Mouse (Mus musculus): ENCODE measurements around the gene Slc22a2.
A peak's percentile ranks its signal among the peaks of the same experiment; 100 is the strongest.
"Not testable (repeated sequence)": the region's sequence is repeated elsewhere in the genome, so short reads cannot be mapped to it uniquely, and the experiment has no call there.

Gene Slc22a2

DNA sequence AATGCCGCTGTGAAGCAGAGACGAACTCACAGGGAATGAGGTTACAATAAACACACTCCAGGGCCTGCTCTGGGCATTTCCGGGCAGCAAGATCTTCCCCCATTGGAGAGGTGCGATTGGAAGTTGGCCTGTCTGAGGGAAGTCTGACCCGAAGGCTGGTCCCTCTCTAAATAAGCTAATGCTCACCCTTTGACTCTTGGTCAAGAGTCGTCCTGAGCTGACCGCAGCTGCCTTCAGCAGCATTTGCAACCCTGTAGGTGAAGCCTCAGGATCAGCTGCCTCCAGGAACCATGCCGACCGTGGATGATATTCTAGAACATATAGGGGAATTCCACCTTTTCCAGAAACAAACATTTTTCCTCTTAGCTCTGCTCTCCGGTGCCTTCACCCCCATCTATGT lies at the start of gene Slc22a2:
TSS of gene Slc22a2 (plus strand) at position 142 of the 400 bp plus-strand sequence.
- no peak for DNase-seq

- peak; percentile 61 for DNase-seq
These were observed 49.4 kb upstream of the Slc22a2 start for GRCm38 (mm10) chr17:12534353-12535145.

GRCm38 (mm10) chr17:12562215-12562614 lies 21.7 kb upstream of the Slc22a2 start:
- DNase-seq = no peak

DNA sequence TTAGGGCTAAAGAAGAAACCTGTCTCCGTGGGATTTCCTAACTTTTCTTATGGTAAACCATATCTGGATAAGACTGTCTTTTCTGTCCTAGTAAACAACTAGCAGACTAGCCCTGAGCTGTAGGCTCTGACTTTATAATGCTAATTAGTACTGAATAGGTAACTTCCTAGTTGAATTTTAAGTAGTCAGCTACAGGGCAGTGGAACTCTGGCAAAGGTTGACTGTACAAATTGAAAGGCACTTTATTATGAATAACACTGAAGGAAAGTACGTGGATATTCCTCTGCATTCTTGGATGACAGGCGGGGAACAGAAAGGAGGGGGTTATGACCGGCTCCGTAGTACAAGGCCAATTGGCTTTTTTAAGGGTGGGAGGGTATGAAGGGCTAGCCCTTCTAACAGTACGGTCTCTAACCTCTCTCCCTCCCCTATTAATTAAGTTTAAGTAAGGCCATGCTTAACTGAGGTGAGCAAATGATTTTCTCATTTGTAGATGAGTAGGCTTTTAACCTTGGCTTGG lies 19.4 kb upstream of the Slc22a2 start:
- DNase-seq = not testable (repeated sequence)

DNA sequence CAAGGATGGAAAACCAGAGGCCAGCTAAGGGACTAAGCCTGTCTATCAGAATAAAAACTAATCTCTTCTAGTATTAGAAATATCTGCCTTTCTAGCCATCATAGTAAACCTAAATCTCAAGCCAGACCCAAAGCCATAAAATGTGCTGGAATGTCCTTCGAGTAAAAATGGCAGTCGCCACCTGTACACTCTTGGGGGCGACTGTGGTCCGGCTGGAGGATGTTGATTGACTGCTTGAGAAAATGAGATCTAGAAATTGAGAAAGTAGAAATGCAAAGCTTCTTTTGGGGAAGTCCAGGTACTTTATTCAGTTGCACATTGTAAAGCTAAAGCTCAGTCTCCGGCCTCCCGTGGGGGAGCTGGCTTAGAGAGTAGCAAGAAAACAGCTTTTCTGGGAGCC lies 18.5 kb upstream of the Slc22a2 start:
- DNase-seq = no peak

DNA sequence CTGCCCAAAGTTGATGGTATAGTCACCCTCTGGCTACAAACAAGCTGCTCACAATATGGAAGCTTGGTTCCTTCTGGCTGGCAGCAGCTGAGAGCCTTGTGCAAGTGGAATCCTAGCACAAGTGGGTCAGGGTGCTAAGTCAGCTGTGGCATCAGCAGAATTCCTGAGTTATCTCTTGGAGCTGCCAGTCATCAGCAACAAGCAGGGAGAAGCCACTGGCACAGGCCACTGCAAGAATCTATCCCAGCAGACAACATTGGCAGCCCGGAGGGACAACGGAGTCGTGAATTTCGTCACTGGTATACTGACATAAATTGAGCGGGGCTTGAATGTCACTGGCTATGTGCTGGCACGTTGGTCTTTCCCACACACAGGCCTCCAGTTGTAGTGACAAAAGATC lies 12.6 kb upstream of the Slc22a2 start:
- no peak for DNase-seq

GRCm38 (mm10) chr17:12571924-12572463 lies 11.9 kb upstream of the Slc22a2 start:
- no peak for DNase-seq

- DNase-seq = no peak
These were observed 8.5 kb upstream of the Slc22a2 start for GRCm38 (mm10) chr17:12575391-12575790.

DNA sequence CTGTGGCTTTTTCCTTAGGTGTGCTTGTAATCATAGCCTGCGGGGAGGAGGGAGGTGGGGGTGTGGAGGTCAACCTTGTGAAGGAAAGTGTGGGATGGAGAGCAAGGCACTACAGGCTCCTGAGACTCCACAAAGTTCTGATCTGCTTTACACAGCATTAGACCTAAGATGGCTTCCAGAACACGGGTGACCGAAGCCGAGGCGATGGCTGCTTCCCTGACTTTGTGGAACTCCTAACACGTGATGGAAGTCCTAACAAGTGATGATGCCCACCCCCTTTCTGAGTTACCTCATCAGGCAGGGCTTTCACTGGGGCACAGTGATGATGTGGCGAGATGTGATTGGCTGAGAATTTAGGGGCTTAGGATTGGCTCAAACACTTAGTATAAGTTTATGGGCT lies 6.8 kb upstream of the Slc22a2 start:
- no peak for DNase-seq

GRCm38 (mm10) chr17:12585366-12585765 lies 1.4 kb downstream of the Slc22a2 start:
- no peak for DNase-seq

GRCm38 (mm10) chr17:12586966-12587365 lies 3.0 kb downstream of the Slc22a2 start:
- DNase-seq = no peak

DNA sequence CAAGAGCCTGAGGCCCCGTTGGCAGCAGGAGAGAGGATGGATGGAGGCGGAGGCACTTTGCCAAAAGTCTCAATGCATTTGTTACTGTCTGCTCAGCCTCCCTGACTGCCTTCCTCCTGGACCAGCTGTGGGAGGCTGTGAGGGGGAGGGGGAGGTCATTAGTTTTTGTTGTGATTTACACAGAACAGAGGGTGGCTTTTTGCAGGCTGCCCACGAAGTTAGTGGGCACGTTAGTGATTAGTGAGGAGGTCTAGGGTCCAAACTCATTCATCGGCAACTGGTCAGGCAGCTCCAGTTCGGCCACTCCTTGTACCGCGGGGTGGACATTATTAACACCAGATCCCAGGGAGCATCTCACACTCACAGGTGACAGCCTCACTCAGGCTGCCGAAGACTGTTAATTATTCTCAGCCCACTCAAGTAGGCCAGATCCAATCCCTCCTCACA lies 4.9 kb downstream of the Slc22a2 start:
- no peak for DNase-seq

DNA sequence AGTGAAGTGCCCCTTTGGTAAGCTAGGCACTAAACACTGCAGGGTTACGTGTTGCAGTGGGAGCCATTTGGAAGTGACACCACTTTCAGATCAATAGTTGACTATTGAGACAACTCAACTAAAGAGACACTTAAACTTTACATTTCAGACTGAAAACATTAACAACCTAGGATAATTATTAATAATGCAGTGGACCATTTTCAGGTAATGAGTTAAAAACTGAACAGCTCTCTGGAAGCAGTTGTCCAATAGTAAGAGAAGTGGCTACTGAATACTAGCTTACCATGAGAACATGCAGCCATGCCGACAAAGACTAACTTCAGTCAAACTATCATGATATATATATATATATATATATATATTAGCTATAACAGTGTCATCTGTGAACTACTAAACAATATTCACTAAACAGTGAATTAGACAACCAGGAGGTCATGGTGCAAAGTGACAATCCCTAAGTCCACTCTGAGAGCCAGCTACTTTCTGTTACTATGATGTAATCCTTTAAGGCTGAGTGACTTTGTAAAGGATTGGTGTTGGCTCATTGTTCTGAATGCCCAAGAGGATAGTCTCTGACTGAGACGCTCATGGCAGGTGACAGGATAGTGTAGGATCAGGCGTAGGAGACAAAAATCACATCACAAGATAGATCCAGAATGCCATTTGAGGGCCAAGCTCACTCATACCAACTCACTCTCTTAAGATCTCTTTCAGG lies 7.1 kb downstream of the Slc22a2 start:
- DNase-seq = no peak

DNA sequence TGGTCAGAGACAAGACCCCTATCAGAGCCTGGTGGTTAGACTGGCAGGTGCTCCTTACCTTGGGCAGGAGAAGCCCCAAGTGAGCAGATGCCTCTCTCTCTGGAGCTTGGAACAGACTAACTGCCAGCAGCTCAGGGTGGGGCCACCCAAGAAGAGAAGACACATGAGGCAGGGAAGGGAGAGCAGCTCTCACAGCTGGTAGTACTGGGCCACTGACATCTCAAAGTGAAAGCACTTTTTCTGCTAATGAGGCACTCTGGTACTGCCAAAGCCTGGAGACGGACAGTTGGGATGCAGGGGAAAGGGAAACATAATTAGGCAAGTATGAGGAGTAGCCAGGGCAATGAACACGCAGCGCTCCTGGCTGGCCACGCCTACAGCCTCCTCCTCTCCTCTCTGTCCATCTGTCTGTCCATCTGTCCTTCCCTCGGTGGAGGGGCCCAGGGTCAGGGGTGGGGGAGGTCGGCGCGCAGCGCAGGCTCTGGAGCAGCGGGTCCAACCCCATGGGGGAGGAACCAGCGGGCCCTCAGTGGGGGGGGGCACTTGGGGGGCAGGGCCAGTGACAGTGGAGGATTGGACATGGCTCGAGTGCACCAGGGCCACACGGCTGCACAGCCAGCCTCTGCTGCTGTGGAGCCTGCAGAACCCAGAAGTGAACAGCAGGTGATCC lies 12.0 kb downstream of the Slc22a2 start:
- peak; percentile 6 for DNase-seq

DNA sequence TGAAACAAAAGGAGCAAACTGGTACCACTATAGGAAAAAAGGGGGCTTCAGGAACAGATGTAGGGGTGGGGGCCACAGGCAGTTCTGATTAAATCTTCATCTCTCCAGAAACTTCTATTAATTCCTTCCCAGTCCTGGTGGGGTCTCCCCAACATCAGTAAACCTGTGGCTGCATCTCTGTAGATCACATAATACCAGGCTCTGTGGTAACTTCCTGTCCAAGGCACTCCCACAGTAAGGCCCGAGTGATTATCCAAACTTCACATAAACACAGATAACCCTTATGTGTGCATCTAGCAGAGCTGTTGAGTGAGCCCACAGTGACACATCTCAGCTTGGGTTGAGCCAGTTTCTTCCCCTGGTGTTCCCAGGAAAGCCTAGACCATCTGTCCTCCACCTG lies 22.7 kb downstream of the Slc22a2 start:
- no peak for DNase-seq

DNA sequence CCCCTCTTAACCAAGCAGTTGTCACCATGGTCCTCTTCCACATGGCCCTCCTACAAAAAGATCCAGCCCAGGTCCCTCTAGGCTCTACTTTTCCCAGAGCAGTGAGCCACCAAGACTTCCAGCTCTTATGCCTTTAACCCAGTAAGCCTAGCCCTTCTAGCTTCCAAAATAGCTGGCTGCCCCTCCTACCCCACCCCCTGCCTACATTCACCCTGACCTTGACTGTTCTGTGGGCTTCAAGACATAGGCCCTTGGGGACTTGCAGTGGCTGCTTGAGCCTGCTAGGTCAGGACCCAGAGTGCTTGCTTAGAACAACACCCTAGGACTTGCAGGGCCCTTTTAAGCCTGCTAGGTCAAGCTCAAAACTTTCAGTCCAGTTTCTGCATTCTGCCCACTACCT lies 23.3 kb downstream of the Slc22a2 start:
- DNase-seq = no peak

DNA sequence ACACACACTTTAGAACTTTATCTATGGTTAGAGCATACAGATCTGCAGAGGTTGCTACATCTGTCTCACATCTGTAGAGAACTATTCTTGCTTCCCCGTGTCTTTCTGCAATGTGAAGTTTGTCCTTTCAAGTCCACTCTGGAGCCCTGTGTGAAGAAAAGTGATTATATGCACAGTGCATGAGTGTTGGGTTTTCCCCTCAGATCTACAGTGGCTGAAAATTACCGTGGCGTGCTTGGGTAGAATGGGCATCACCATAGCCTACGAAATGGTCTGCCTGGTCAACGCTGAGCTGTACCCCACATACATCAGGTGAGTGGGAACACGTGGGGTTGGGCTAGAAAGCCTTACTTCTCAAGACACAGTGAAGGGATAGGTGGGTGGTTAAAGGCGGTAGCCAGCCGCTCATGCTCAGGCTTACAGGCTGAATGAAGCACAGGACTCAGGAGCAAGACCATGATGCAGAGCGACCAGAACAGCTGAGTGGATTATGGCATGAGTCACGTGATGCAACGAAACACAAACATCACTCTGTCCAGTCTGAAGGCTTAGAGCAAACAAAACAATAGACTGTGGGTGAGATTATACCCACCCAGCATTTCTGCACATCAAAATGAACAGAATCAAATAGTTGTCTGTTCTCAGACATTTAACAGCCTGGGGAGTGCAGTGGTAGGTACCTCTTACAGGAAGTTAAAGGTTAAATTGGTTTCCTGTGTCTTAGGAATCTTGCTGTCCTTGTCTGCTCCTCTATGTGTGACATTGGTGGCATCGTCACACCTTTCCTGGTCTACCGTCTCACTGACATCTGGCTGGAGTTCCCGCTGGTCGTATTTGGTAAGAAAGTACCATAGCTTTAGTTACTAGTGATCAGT lies 30.8 kb downstream of the Slc22a2 start:
- no peak for DNase-seq

- no peak for DNase-seq
These were observed 31.5 kb downstream of the Slc22a2 start for GRCm38 (mm10) chr17:12615429-12615828.

DNA sequence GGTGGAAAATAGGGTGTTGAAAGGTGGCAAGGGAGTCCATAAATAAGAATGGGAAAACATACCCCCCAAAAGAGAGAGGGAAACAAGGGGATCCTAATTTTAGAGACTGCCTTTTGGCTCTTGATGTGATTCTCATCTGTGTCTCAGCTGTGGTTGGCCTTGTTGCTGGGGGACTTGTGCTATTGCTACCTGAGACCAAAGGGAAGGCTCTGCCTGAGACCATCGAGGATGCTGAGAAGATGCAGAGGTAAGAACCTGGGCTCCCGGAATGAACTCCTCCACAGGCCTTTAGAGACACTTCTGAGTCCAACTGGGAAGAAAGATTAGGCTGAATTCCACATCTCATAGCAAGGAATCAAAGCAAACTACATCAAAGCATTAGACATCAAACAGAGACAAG lies 35.7 kb downstream of the Slc22a2 start:
- DNase-seq = no peak

DNA sequence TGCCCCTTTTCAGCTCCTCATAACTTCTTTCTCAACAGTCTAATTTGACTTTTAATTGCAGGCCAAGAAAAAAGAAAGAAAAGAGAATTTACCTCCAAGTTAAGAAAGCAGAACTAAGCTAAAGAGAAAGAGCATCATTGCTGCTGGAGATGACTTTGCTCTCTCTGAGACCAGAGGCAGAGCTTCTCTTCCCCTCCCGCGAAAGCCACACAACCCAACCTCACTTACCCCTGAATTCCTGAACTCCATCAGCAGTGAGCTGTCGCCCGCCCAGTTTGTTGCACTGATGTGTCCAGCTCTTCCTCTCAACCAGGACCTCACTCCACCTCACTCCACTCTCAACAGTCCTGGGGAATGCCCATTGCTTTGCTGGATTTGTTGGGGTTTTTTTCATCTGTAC lies 44.1 kb downstream of the Slc22a2 start:
- no peak for DNase-seq

- DNase-seq = no peak
These were observed 47.2 kb downstream of the Slc22a2 start for GRCm38 (mm10) chr17:12630976-12631730.

All from cerebellum, adult 9-11 months (tissue).